Mouse (Mus musculus): ENCODE data around the gene Apeh. TPM values are rescaled to one million over a fixed set of nuclear protein-coding genes. Genes with fewer than 3 reads are reported as not detected.

Gene Apeh
- polyA plus RNA-seq (2015; fragmentation: Nextera tagmentation; extraction: Ambion mirVana) = 43.5 and 58.7 TPM in 2 replicates

DNA sequence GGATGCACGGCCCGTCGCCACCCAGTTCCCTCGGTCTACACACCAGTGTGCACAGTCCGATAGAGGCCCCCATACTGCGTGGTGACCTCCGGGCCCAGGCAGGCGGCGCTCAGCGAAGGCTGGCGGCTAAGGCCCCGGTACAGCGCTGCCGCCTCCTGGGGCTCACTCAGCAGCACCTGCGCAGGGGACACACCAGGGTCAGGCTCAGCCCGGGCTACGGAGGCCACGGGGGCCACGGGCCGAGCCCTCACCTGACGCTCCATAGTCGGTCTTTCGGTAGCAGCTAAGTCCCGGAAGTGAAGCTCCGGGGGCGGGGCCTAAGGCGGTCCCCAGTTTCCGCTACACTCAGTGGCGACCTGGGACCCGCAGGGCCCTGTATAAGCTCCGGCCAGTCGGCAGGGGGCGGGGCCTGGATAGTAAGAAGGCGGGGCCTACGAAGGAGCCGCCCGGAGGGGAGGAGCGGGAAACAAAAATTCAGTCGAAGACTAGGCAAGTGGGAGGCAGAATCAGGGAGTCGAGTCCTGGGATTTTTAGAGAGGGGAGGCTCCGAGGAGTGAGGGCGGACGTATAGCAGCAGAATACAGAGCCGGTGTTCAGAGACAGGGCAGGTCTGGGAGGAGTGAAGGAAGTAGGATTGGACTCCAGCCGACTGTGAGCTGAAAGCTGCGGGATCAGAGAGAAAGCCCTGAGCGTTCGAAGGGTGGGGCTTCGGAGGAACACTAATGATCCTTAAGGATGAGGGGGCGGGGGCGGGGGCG is at the start of gene Apeh:
TSS of gene Apeh (minus strand) at position 423 of the 758 bp plus-strand sequence.

DNA sequence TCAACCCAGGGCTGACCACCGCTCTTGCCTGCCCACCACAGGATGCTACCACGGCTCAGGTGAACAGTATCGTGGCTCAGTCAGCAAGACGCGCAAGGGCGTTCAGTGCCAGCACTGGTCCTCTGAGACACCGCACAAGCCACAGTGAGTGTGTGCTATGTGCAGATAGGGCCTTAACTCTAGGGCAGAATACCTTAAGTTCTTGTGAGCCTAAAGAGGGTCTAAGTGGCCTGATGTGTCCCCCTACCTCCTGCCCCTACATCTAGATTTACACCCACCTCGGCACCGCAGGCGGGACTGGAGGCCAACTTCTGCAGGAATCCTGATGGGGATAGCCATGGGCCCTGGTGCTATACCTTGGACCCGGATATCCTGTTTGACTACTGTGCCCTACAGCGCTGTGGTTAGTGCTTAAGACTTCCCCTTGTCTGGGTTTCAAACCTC is 11.4 kb downstream of the Apeh start, which contains the start of gene Rnf123:
TSS of gene Rnf123 (minus strand) at position 359 of the 444 bp plus-strand sequence.

DNA sequence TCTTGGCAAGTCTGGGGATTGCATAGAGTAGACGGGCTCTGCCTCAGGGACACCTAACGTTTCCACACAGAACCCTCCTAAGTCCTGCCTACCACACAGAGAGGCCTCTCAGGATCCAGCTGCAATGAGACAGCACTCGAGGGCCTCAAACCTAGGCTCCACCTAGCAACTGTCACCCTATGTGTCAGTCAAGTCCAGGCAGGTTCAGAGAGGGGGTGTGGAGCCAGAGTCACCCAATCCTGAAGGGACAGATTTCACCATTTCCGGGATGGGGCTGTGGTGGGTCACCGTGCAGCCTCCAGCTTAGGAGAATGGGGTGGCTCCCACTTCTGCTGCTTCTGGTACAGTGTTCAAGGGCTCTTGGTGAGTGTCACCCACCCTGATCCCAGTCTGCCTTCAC is 14.2 kb downstream of the Apeh start, which contains the start of gene Mst1:
TSS of gene Mst1 (plus strand) at position 269 of the 400 bp plus-strand sequence.

DNA sequence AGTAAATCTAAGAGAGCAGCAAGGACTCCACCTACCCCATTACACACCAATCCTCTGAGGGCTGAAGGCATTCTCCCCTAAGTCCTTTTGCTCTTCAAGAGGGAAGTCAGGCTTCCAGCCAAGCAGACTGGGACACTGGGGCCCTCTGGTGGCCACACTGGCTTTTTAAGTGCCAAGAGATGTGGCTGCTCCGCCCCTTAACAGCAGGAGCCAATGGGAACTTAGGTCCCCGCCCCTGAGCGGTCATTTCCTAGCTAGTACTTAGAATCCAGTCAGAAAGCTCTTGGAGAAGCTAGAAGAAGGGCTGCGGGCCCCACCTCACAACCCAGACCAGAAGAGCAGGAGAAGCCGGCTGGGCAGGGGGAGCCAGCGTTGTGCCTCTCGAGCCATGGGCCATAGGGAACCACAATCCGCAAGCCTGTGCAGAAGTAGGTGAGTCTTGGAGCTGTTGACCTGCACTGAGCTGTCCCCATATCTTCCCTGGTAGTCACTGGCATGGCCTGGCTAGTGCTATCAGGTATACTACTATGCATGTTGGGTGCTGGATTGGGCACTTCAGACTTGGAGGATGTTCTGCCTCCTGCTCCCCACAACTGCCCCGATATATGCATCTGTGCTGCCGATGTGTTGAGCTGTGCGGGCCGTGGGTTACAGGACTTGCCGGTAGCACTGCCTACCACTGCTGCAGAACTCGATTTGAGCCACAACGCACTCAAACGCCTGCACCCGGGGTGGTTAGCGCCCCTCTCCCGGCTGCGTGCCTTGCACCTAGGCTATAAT is 41.3 kb downstream of the Apeh start, which contains the start of gene Amigo3:
TSS of gene Amigo3 (plus strand) at position 275 of the 780 bp plus-strand sequence.

DNA sequence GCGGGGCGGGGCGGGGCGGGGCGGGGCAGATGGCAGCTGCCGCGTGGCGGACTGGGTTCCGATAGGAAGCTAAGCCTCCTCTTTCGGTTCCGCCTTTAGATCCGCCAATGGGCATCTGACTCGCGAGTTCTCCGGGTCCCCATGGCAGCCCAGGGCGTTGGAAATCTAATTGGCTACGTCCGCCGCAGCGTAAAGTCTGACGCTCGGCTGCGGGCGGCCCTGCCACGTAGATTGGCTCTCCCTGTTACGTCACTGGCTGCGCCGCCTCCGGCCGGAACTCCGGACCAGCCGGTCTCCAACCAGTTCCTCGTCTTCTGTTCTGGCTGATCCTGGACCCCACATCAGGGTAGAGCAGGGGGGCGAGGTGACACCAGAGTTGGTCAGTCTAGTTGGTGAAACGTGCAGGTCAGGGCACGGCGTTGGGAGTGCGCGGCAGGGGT is 45.4 kb downstream of the Apeh start, which contains the start of gene Gmppb:
TSS of gene Gmppb (plus strand) at position 227 of the 440 bp plus-strand sequence.

Small RNAs within 50 kb of the gene (microRNA-seq; reads per million reads assigned to microRNA genes)
- not detected for gene Gm47303 (ENCODE audit: borderline replicate concordance, insufficient number of aligned reads)
- not detected for gene Mir7088 (ENCODE audit: borderline replicate concordance, insufficient number of aligned reads)

Other genes starting within 250 kb of the Apeh start
- gene Rbm6, start 221.4 kb downstream of the Apeh start, polyA plus RNA-seq (2015; fragmentation: Nextera tagmentation; extraction: Ambion mirVana) = 25.9 and 43.6 TPM in 2 replicates
- gene Mon1a, start 206.5 kb downstream of the Apeh start, polyA plus RNA-seq (2015; fragmentation: Nextera tagmentation; extraction: Ambion mirVana) = 10.5 and 11.8 TPM in 2 replicates
- gene Mst1r, start 187.7 kb downstream of the Apeh start, polyA plus RNA-seq (2015; fragmentation: Nextera tagmentation; extraction: Ambion mirVana) = 5.1 and 5.4 TPM in 2 replicates
- gene Actl11, start 166.1 kb downstream of the Apeh start, polyA plus RNA-seq (2015; fragmentation: Nextera tagmentation; extraction: Ambion mirVana) = not detected in 2 replicates
- 3.1 and 4.4 TPM in 2 replicates for gene Camkv, start 158.9 kb downstream of the Apeh start, polyA plus RNA-seq (2015; fragmentation: Nextera tagmentation; extraction: Ambion mirVana)
- 10.0 and 11.1 TPM in 2 replicates for gene Traip, start 144.5 kb downstream of the Apeh start, polyA plus RNA-seq (2015; fragmentation: Nextera tagmentation; extraction: Ambion mirVana)
- 30.4 and 55.9 TPM in 2 replicates for gene Uba7, start 119.1 kb downstream of the Apeh start, polyA plus RNA-seq (2015; fragmentation: Nextera tagmentation; extraction: Ambion mirVana)
- gene Gm20661, start 111.5 kb downstream of the Apeh start, polyA plus RNA-seq (2015; fragmentation: Nextera tagmentation; extraction: Ambion mirVana) = 0.66 and 0.84 TPM in 2 replicates
- gene Inka1, start 108.7 kb downstream of the Apeh start, polyA plus RNA-seq (2015; fragmentation: Nextera tagmentation; extraction: Ambion mirVana) = 36.0 and 45.0 TPM in 2 replicates
- gene Cdhr4, start 102.1 kb downstream of the Apeh start, polyA plus RNA-seq (2015; fragmentation: Nextera tagmentation; extraction: Ambion mirVana) = 1.8 and 2.6 TPM in 2 replicates
- gene Gm20662, start 98.3 kb downstream of the Apeh start, polyA plus RNA-seq (2015; fragmentation: Nextera tagmentation; extraction: Ambion mirVana) = 0.73 TPM in 1 of 2 replicates, not detected in the other
- gene Ip6k1, start 92.1 kb downstream of the Apeh start, polyA plus RNA-seq (2015; fragmentation: Nextera tagmentation; extraction: Ambion mirVana) = 45.9 and 52.5 TPM in 2 replicates
- 17.3 and 23.9 TPM in 2 replicates for gene Gmppb, start 45.4 kb downstream of the Apeh start, polyA plus RNA-seq (2015; fragmentation: Nextera tagmentation; extraction: Ambion mirVana)
- 1.7 and 2.4 TPM in 2 replicates for gene Amigo3, start 41.4 kb downstream of the Apeh start, polyA plus RNA-seq (2015; fragmentation: Nextera tagmentation; extraction: Ambion mirVana)
- gene Mst1, start 14.2 kb downstream of the Apeh start, polyA plus RNA-seq (2015; fragmentation: Nextera tagmentation; extraction: Ambion mirVana) = 2.1 and 2.7 TPM in 2 replicates
- gene Rnf123, start 11.3 kb downstream of the Apeh start, polyA plus RNA-seq (2015; fragmentation: Nextera tagmentation; extraction: Ambion mirVana) = 16.6 and 22.3 TPM in 2 replicates
- gene Bsn, start 95.8 kb upstream of the Apeh start, polyA plus RNA-seq (2015; fragmentation: Nextera tagmentation; extraction: Ambion mirVana) = 0.76 and 1.3 TPM in 2 replicates
- 72.2 and 83.2 TPM in 2 replicates for gene Dag1, start 169.4 kb upstream of the Apeh start, polyA plus RNA-seq (2015; fragmentation: Nextera tagmentation; extraction: Ambion mirVana)
- gene Nicn1, start 195.8 kb upstream of the Apeh start, polyA plus RNA-seq (2015; fragmentation: Nextera tagmentation; extraction: Ambion mirVana) = 33.2 and 37.4 TPM in 2 replicates
- 6.1 and 6.2 TPM in 2 replicates for gene Amt, start 202.2 kb upstream of the Apeh start, polyA plus RNA-seq (2015; fragmentation: Nextera tagmentation; extraction: Ambion mirVana)
- gene Rhoa, start 211.5 kb upstream of the Apeh start, polyA plus RNA-seq (2015; fragmentation: Nextera tagmentation; extraction: Ambion mirVana) = 326 and 429 TPM in 2 replicates
- 62.1 and 73.8 TPM in 2 replicates for gene Tcta, start 211.6 kb upstream of the Apeh start, polyA plus RNA-seq (2015; fragmentation: Nextera tagmentation; extraction: Ambion mirVana)
- 1,366 and 1,515 TPM in 2 replicates for gene Gpx1, start 244.3 kb upstream of the Apeh start, polyA plus RNA-seq (2015; fragmentation: Nextera tagmentation; extraction: Ambion mirVana)

Measured in adrenal gland, postnatal 0 days (tissue).